Mouse (Mus musculus) thymus, adult 18-20 months (tissue): ENCODE measurements around the gene Ssh1.

Source experiments
- DNase-seq, 2 experiments: peaks; one replicate each; pipeline ENCODE4 v3.0.0; 2022; ENCODE audit warnings: mixed read lengths in 2 of 2

The Ssh1 gene

GRCm38 (mm10) chr5:113964972-113965371 is 28.7 kb downstream of the Ssh1 start:
- no peak for DNase-seq

DNA sequence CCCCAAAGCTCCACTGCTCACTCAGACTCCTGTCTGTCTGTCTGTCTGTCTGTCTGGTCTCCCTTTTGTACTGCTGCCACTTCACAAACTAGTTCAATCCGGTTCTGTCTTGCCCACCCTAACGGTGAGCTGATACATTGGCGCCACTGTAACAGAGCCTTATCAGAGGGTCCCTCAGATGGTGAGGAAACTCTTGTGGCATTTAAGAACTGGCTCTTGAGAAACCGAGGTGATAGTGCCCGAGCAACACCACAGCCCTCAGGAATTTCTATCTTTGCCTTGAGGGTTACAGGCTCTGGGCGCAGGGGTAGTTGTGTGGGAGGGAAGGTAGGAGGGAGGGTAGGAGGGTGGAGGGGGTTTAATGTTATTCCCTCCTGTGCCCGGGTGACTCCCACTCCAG is 31.9 kb downstream of the Ssh1 start:
- DNase-seq = no peak

- no peak for DNase-seq
Measured at GRCm38 (mm10) chr5:113960416-113960815, 33.3 kb downstream of the Ssh1 start.

DNA sequence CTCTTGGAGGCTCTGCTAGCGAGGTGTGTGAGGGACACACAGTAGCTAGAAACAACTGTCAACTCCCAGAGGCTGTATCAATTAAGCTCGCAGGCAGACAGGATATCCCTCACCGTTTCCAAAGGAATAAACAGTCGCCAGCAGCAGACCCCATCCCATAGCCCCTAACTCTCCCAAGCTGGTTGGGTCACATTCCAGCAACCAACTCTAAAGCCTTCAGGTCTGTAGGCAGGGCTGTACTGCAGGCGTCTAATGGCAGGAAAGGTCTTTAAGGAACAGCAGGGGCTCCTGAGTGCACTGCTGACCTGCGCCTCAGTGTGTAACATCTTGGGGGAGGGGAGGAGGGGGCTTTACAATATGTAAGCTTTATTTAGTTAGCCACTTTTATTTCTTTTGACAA is 34.7 kb downstream of the Ssh1 start:
- no peak for DNase-seq

DNA sequence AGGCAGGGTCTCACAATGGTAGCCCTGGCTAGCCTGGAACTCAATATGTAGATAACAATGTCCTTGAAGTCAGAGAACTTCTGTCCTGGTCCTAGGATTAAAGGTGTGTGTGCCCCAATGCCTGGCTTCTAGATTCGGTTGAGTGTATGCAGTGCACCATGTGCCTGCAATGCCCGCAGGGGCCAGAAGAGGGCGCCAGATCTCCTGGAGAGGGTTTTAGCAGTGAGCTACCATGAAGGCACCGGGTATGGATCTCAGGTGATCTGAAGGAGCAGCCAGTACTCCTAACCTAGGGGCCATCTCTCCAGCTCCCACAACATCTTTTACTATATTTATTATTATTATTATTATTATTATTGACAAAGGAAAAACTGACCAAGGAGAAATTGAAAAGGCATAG is 37.2 kb downstream of the Ssh1 start:
- peak; percentile 42 to 45 for DNase-seq

GRCm38 (mm10) chr5:113955691-113956090 is 38.0 kb downstream of the Ssh1 start:
- no peak for DNase-seq

DNA sequence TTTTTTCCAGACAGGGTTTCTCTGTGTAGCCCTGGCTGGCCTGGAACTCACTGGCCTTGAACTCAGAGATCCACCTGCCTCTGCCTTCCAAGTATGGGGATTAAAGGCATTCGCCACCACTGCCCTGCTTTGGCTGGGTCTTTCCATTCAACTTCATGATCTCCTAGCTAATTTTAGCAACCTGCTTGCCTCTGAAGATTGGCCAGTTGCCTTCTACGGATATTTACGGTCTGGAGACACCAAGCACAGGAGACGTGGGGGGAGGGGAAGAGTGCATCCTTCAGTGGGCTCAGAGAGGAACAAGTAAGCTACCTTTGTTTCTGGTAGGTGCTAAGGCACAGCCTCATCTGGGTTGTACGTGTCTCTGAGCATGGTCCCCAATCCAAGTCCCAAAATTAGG is 38.4 kb downstream of the Ssh1 start:
- no peak for DNase-seq

DNA sequence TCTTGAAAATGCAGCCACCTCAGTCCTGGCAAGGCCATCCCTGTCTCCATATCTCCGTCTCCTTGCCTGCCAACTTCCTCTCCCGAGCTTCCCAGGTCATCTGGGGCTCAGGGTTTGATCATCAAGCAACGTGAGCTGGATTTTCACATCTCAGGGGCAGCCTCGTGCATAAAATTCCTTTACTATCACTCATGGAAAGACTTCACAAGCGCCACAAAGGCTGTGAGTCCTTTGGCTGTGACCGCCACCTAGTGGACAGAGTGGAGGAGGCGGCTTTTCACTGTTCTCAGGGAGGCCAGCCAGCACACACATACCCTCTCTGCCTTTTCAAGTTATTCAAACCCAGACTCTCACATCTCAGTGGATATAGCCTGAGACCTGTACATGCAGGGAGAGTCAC is 39.3 kb downstream of the Ssh1 start:
- DNase-seq = peak; percentile 29 to 52

GRCm38 (mm10) chr5:113952519-113952918 is 41.2 kb downstream of the Ssh1 start:
- no peak for DNase-seq

DNA sequence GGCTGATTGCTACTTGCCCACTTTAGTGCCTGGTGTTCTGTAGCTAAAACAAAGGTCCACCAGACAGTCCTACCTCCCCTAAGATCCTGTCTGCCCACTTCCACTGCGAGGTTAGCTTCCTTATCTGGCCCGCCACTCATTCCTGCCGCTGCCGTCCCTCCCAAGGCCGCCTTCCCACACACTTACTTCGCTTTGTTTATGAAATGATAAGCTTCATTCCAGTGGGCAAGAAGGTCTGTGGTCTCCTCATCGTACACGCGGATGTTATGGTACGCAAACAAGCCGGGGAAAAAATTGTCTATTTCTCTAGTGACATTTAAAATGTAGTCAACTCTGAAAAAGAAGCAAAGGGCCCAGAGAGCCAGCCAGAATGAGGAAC is 42.0 kb downstream of the Ssh1 start:
- DNase-seq = no peak

GRCm38 (mm10) chr5:113950786-113951692 is 42.7 kb downstream of the Ssh1 start:
- no peak for DNase-seq

DNA sequence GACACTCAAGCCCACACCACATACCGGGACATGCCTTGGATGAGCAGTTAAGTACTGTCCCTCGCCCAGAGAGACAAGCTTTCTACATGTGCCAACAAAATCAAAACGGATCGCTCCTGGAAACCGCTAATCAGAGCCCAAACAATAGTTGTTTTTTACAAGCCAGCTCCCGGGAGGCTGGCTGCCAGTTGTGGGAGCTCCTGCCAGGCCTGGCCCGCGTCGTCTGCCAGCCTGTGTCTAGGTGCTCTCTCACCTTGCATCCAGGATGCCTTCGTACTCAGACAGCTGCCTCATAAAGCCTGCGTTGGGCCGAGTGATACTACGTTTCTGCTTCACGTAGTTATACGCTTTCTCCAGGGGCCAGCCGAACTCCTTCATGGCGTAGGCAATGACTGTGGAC is 43.6 kb downstream of the Ssh1 start:
- no peak for DNase-seq

DNA sequence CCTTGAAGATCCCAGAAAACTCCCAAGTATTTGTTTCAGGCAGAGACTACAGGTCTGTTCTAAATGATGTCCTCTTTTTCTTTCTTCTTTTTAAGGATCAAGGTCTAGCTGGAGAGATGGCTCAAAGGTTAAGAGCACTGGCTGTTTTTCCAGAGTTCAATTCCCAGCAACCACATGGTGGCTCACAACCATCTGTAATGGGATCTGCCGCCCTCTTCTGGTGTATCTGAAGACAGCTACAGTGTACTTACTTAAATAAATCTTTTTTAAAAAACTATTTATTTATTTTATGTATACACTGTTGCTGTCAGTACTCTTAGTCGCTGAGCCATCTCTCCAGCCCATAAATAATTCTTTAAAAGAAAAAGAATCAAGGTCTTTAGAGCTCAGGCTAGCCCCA is 46.4 kb downstream of the Ssh1 start:
- no peak for DNase-seq

- DNase-seq = no peak
Measured at GRCm38 (mm10) chr5:113945126-113945525, 48.6 kb downstream of the Ssh1 start.

- no peak for DNase-seq
Measured at GRCm38 (mm10) chr5:113943328-113943727, 50.4 kb downstream of the Ssh1 start.

DNA sequence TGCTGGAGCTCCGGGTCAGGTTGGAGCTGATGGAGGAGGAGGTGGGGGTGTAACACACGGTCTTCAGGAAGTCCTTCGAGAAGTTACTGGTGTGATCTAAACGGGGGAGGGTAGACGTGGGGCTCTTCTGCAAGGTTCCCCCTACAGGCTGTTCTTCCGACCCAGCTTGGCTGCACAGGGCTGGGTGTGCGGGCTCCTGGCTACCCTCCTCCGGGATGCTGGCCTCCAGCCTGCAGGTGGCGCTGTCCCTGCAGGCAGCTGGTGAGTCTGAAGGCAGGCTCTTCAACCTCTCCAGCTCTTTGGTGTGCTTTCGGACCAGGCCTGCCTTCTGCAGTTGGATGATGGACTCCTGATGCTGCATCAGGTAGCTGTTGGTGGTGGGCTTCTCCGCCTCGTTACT is 51.1 kb downstream of the Ssh1 start:
- DNase-seq = no peak

DNA sequence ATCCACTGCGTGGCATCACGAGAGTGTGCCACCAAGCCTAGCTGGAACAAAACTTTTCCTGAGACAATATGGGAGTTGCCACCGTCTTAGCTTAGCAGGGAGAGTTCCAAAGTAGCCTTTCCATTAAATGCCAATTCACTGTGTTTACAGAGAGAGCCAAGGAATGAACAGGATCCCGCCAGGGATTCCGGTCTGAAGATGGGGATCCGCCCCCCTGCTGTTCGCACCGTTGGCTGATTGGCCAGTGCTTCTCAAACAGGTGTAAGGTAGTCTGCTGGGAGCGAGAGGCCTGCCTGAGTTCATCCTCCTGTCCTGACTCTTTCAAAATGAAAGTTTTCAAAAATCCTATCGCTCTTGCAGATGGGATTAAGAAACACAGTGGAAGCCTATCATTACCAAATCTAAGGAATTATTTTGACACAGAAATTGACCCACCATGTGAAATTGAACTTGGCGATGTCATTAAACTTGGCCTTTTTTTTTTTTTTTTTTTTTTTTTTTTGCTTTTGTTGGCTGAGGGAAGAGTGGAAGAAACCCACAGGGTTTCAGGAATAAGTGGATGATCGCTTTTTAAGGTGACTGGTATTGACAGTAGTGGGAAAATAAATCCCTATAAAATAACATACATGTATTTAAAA is 54.3 kb downstream of the Ssh1 start:
- DNase-seq = no peak

DNA sequence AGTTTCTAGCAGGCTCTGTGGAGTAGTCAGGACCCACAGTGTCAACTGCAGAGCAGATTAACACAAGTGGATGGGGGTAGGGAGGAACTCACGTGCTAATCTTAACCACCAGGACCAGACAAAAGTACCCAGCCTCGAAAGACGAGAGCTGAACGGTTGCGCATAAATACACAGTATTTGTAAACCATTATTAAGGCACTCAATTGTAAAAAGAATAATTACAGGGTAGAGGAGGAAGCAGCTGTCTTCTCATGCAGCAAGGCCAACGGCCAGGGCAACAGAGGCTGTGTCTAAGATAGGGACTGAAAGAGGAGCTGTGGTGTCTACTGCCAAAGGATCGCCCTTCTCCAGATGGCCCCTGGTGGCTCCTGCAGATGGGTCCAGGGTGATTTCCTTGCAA is 56.0 kb downstream of the Ssh1 start:
- DNase-seq = no peak

DNA sequence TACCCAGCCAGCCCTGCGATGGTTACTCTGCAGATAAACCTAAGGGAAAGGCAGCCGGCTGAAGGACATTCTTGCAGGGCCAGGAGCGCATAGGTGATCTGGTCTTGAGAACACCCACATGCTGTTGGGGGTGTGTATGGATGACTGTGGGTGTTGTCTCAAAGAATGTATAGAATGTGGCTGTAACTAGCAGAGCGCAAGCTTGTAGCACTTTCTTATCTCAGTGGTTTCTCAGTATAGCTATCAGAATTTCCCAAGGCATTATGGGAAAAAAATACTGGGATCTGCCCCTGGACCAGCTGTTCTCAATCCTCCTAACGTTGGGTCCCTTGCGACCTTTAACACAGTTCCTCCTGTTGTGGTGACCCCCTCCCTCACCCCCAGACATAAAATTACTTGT is 59.8 kb downstream of the Ssh1 start:
- DNase-seq = no peak

- no peak for DNase-seq
Measured at GRCm38 (mm10) chr5:113933480-113933879, 60.2 kb downstream of the Ssh1 start.

DNA sequence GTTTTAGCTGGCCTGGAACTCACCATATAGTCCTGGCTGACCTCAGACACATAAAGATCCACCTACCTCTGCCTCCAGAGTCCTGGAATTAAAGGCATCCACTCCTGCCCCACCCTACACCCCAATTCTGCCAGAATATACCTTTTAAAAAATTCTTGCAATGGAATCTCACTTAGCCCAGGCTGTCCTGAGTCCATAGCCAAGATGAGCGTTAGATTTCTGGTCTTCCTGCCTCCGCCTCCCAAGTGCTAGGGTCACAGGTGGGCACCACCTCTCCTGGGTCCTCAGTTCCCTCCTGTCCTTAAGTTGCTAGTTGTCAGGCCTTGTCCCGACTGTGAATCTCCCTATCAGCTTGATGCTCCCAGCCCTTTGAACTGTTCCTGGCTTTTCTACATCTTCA is 61.4 kb downstream of the Ssh1 start:
- no peak for DNase-seq

- DNase-seq = peak in 1 of 2 experiments; percentile 26
Measured at GRCm38 (mm10) chr5:113930648-113931609, 62.8 kb downstream of the Ssh1 start.

DNA sequence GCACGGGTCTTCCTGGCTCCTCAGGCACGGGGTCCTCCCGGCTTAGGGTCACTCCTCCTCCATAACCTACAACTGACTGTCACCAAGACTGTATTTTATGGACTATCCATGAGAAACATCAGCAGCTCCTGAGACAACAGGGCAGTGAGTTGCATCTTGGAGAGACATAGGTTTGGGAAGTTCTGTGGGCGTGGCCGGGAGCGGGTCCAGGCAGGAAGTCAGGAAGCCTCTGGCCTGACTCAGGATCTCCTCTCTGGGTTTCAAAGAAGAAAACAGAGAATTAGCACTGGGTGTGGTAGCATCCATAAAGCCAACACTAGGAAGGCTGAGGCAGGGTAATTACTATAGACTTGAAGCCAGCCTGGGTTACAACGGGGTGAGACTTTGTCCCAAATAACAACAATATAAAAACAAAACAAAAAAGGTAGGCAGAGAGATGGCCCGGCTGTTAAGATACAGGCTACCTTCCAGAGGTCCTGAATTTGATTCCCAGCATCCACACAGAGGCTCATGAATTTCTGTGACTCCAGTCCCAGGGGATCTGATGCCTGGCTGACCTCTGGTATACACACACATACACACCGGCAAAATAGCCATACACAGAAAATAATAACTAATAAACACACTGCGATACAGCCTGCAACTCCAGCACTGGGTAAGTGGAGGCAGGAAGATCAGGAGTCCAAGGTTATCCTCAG is 63.6 kb downstream of the Ssh1 start:
- no peak for DNase-seq
